Mouse (Mus musculus) MEL-GATA-1-ER (cell line): ENCODE measurements at regions not wholly inside any gene's neighbourhood (a gene's known extent, or its start where the extent isn't known, plus 50 kb on each side); places are given as distances from the start of the nearest gene placed in this dataset.
A peak's percentile ranks its signal among the peaks of the same experiment; 100 is the strongest.

Experiments
- DNase-seq: peaks from one replicate; pipeline ENCODE4 v3.0.0-alpha.2; 2012; ENCODE audit warnings: low read depth; ENCODE audit errors: extremely low read depth

DNA sequence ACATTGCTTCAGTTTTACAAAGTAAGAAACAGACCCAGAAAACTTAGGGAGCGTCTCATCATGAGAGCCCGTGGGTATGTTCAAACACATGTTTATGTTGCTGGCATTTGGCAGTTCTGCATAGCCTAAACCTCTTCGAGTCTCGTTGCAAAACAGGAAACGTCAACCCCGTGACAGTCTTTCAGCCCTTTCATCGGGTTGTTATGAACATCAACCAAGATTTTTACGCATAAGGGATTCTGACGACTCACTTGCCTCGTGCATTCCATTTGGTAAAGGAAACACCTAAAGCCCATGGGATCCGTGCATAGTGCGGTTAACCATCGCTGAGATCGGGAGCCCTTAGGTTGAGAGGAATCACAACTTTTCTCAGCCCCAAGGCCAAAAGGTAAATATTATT, 115.7 kb downstream of the Gpam start:
- DNase-seq = no peak

DNA sequence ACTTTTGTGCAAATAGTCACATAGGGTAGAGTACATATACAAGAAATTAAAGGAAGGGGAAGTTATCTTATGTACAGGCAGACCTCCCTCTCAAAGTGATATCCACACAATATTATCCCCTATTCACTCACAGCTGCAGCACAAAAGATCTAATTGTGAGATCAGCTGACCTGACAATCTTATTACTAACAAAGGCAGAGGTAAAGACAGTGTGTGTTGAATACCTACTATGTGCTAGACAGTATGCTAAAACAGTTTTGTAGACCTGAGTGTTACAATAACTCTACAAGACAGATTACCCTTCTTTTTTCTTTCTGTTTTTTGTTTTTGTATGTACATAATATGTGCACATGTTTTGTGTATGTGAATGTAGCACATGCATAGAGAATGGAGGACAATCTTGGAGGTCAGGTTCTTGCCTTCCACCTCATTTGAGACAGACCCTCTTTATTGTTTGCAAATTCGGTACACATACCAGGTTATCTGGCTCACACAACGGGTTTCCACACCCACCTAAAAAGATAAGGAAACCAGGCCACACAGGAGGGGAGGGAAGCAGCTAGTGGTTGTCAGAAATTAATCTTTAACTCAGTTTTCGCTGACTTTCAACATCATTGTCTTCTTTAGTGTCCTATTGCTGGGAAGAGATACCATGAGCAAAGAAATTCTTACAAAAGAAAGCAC, 118.4 kb downstream of the Gpam start:
- peak; percentile 57 for DNase-seq

DNA sequence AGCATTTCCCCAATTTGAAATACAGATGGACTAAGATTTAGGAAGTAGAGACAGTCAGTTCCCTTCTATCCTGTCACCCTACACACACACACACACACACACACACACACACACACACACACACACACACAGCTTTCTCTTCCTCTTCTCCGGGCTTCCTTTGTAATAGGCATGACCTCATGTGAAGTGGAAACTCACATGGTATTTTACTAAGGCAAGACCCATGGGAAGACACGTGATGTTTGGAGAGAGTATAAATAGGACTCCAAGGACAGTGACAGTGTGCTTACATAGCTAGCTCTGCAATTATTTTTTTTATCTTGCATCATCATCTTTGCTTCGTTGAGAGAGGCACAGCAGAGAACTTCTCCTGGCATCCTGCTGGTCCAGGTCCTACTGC, 137.1 kb downstream of the Gpam start:
- no peak for DNase-seq

DNA sequence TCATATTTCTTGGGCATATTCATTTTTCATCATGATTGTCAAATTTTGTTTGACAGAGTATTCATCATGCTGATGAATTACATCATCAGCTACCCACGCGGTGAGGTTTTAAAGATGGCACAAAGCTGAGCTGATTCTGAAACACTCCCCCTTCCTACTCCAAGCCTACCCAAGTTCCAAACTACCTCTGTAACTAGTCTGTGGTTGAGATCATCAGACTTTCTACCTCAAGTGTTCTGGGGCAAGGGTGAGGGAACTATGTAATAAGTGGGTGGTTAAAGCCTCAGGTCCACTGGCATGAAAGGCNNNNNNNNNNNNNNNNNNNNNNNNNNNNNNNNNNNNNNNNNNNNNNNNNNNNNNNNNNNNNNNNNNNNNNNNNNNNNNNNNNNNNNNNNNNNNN, 142.5 kb downstream of the Gpam start:
- DNase-seq = no peak

DNA sequence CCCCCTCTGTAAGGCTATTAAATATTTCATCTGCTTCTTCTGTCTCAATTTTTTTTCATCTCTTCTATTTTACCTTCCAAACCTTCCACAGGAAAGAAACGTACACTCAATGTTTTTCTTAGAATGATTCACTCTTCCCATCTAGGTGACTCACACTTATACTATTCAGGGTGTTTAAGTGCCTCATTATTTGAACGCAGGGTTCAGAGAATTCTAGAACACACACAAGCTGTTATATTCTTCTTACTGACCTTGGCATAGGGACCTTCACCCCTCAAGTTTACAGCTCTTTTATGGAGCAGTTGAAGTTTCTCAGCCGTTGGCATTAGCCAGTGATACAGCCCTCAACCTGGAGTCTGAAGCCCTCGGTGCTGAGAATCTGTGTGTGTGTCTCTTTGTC, 144.2 kb downstream of the Gpam start:
- no peak for DNase-seq

DNA sequence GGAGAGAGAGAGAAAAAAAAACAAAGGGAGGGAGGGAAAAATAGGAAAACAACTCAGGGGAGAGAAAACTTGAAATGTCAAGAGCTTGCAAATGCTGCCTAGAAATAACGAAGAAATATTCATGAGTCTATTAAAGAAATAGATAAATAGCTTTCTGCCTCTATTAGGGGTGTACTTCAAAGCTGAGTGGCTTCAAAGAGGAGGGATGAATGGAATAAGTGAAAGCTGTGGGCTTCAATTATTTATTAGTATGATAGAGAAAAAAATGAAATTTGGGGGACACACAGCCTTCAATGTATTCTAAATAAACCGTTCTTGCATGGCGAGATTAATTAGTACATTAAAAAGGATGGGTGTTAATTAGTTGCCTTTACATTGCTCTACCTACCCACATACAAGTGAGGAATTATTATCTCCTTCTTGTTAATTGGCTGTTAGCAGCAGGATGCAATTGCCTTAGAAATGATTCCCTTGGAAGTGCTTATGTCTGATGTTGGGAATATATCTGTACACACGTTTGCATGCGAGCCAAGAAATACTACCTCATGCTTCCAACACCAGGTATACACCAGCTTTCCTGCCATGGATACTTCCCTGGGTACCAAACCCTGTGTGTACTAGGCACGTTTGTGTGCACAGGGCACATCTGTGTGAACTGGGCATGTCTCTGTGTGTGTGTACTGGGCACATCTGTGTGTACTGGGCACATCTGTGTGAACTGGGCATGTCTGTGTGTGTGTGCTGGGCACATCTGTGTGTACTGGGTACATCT, 155.4 kb downstream of the Gpam start:
- no peak for DNase-seq

DNA sequence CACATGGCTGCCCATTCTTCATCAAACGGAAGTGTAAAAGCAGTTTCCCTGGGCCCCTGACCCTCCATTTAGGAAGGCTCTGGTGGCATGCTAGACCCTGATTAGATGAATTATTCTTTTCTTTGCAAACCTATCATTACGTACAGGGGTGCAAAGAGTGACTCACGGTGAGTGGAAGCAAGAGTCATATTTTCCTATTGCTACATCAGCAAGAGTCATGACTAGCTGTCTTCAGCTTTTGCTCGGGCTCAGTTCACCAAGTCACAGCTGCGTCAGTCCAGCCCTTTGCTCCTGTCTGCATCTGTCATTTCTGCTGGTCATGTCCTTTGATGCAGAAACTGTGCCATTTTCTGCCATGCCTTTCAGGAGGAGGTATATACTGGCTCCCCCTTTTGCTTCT, 168.7 kb downstream of the Gpam start:
- DNase-seq = no peak

DNA sequence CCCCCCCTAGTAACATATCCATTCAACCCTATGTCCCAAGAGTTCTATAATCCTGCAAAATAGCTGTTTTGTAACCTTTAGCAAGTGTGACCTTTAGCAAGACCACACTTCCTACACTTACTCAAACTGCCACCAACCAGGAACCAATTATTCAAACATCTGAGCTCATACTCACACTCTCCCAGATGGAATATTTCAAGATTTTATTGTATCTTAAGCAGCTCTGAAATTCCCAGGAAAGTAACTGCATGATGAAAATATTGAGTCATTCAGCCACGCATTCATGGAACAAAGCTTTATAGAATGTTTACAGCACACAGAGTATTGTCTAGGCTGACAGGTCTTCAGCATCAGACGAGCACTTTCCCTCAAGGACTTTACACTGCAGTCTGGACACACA, 171.9 kb downstream of the Gpam start:
- no peak for DNase-seq

DNA sequence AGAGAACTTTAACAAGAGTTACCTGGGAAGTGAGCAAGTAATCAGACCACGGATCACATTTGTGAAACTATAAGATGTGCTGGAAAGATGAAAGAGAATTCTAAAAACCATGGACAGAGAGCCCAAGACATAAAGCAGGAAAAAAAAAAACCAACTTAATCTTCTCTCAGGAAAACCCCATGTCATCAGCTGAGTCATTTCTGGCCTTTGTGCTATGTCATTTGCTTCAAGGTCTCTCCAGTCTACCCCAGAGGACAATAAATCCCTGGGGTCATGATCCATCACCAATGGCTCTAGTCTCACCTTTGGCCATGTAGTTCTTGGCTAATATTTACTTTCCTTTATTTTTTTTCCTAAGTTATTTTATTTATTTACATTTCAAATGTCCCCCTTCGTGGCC, 174.5 kb downstream of the Gpam start:
- no peak for DNase-seq

DNA sequence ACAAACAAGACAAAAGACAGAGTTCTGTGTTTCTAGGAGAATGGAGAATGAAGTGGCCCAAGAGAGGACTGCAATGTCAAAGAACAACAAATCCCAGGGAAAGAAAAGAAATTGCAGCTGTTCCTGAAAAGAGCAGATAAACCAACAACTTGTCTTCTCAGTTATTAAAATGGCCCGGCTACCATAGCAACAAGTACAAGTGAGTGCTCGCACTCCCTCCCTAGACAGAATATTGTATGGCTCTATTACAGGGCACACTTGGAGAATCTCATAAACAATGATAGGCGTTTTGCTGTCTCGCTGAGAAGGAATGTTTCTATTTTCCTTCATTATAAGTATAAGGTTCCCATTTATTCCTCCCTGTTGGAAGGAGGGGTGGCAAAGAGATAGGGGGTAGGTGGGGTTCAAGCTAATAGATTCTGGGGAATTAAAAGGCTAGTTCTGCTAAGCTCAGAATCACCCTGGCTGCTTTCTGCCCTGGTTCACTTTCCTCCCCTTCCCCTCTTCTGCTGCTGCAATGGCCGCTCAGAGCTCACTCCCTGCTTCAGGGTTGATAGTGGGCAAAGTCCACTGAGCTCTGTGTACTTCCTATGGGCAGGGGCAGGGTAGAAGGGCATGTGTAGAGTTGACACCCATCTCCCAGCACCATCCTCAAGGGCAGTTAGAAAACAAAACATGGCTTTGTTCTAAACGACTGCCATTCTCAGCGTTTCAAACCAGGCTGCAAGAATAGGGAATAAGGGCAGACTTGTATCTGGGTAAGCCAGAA, 178.5 kb downstream of the Gpam start:
- DNase-seq = no peak

DNA sequence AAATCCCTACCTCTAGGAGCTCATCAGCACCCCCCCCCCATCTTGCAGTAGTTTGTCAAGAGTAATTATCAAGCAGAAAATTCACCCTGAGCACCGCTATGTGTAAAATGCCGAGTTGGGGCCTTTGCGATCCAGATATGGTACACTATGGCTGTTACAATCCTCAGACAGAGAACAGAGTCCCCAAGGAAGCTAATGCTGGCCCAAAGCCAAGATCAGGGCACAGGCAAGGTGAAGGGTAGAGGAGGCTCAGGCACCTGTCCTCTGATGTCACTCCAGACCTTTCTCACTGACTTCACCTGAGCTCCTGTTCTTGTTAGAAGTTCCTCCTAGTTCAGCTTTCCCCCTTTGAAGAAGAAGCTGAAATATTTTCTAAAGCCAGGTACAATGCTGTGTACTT, 179.5 kb downstream of the Gpam start:
- DNase-seq = no peak

DNA sequence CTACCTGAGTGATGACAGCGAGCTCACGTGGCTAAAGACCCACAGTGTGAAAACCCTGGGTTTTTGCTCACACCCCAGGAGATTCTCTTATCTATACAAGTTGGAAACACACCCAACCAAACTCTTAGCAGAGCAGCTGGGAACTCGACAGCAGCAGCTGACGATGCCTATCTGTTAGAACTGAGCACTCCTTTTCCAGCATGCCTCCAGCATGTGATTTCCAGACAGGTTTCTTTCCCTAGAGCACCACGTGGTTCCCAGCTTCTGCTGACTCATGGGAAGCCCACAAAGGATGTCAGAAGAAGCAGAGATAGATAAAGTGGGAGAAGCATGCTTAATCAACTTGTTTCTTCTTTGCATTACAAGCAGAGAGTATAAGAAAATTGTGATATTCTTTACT, 194.5 kb downstream of the Gpam start:
- DNase-seq = no peak

DNA sequence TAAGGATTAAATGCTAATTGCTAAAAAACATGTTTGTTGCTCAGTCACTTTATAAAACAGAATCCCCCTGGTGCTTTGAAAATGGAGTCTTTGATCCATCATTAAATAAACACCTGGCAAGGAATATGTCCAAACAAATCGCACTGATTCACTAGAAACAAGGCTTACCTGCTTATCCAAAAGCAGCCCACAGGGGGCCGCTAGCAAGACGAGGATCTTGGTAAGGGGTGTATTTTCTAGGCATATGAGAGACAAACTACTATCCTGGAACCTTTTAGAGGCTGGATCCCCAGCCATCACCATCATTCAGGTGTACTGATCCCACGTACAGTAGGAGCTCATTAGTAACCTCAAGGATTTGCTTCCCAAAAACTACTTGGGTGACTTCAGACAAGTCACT, 201.2 kb downstream of the Gpam start:
- DNase-seq = no peak

DNA sequence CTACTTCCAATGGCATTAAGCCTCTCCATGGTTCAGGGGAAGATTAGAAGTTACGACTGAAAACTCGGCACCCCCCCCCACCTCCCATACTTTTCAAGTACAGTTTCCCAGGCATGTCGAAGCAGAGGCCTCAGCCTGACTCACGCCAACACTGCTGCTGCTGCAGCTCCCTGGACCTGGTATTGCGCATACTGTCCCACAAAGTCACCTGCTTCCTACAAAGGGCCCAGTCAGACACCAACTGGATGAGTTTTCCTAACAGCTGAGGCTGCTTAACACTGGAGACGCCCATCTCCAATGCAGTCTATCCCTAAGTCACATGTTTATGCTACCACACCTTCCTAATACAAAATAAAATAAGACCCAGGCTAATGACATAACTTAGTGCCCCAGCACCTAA, 207.4 kb downstream of the Gpam start:
- no peak for DNase-seq

DNA sequence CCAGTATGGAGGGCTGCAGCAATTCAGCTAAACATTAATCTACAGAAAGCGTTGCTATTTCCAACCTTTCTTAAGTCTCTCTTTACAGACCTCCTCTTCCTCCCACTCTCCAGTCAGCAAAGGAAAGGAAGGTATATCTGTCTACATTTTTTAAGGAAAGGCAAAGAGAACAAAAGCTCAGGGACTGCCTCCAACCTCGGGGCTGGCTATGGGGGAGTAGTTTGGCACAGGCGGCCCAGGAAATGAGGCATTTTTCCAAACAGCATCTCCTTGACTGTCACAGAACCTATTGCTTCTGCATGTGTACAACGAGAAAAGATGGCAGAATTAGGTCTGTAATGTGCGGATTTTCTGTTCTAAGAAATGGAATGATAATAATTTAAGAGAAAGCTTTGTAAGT, 233.4 kb downstream of the Gpam start:
- no peak for DNase-seq

DNA sequence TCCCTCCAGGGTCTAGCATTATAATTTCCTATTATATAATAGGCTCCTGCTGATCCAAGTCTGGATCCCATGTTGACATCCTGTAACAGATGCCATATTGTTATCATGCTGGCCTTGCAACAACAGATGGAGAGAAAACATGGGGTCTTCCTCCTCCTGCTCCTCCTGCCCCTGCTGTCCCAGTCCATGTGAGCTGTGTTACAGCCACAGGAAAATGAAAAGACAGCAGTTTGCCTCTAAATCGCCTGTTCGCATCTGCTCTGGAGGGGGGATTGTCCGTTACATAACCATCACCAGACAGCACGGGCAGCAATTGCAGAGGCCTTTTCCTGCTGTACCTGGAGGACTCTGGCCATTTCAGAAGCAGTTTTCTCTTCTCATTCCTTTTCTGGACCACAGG, 260.0 kb downstream of the Gpam start:
- DNase-seq = no peak

DNA sequence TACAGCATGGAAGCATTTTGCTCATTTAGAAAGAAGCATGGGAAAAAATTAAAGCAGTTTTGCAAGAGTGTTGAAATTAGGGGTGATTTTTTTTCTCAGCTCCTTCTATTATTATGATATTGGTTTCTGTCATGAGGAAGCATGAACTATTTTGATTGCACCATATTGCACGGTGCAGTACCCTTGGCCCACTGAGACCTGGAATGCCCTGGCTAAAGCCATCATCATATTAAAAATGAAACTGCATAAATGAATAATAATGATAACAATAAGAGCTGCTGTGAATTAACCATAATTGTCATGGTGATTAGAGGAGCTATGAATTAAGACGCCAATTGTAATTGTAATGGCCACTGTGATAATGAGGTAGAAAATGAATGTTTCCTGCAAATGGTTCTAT, 271.8 kb downstream of the Gpam start:
- no peak for DNase-seq

DNA sequence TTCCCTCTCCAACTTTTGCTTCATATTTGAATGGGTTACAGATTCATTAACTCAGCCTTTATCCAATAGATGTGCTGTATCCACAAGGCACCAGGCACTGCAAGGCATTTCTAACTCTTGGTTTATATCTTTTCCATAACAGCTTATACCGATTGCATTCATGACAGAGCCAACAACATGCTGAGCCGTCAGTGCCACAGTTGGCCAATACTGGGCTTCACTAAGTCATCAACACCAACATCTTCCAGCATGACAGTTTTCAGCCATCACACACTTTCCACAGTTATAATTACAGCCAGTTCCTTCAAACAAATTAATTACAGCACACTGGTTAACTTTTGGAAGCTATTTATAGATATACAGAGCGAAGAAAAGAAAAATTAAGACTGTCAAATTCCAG, 288.8 kb downstream of the Gpam start:
- DNase-seq = no peak

DNA sequence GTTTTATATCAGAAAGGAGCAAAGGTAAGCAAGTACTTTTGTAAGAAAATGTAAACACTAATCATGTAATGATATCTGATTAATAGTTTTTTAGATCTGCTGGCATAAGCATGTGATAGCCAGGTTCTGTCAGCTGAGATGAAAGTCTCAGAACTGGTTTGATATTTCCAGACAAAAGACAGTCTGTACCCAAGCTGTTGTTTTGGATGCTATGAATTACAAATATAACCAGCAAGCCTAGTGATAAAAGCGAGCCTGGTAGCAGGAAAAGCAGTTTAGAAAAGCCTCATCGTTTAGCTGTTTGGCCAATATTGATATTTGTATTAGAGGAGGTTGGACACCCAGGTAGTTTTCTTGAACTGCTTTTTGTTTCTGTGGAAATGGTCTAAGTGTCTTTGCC, 290.6 kb downstream of the Gpam start:
- DNase-seq = no peak

DNA sequence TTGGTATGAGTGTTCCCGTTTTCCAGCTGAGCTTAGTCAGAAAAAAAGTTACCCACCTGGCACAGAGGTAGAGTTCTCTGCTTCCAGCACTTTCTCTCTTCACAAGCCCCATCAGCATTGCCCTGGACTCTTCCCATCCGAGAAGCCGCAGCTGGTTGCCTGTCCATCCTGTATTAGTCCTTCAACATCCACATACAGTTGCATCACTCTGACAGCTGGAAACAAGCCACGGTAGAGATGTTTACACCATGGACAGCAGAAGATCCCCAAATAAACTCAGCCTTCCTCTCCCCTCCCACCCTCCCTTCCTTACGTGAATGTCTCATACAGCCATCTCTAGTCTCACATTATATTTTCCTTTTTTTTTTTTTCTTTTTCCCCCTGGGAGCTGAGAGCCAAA, 304.9 kb downstream of the Gpam start:
- DNase-seq = no peak

DNA sequence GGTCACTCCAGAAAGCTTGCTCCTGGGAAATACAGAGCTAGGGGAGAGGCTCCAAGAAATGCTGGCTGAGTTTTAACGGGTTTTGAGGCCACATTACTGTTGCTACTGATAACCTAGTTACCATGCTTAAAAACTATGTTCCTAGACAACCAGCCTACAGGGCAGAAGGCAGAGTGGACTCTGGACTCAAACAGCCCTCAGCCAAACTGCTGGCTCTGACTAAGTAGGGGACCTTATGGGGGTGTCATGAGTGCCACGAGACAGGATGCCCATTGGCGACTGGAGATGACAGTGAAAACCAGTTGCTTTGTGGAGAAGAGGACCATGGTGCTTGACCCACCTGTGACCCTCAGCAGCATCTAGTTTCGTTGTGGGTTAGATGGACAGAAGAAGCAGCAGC, 306.5 kb downstream of the Gpam start:
- DNase-seq = no peak

DNA sequence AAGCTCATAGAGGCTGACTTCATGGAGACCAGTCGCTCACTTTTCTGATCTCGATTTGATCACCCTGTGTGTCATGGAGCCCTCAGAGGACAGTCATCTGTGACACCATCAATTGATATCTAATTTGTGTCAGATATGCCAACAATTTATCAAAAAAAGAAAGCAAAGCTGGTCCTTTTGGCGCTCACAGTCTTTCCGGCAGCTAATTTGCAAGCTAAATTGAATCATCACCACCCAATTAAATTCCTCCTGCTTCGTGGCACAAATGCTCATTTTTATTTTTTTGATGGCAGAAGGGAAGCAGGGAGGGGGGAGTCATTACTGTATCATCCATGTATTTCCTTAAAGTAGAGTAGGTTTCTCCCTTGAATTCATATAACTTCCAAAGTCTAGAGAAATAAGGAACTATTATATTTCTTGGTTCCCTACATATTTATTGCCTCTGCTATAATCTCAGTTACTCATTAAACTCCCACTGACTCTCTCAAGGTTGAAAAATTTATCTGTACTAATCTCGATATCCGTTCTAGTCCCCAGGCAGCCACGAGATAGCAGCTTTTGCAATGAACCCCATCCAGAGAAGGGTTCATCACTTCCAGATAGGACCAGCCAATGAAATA, 325.8 kb downstream of the Gpam start:
- no peak for DNase-seq
